Mouse (Mus musculus) thymus, postnatal 14 days (tissue): Measurements from ENCODE around the gene Olfr186.
"Not testable (repeated sequence)": the region's sequence is repeated elsewhere in the genome, so short reads cannot be mapped to it uniquely, and the experiment has no call there.

Experiments used
- DNase-seq: peaks from one replicate; pipeline ENCODE4 v3.0.0; 2021

Gene Olfr186

DNA sequence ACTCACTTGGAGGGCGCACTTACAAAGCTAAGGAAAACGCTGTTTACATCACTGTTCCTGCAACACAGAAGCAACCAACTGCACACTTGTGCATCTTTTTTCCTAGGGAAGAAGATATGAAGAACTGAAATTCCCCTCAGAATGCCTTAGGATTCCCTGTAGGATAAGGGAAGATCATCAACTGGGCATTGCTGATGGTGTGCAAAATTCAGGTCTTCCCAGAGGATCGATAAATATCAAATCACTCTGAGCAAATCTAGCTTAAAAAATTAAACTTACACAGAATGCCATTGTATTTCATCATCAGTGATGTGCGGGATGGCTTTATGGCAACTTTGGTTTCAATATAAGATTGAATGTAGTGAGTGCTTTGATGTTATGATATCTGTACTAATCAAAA lies at the start of gene Olfr186:
Gene Olfr186 (minus strand): TSS at position 101 of the 400 bp plus-strand sequence.
- DNase-seq = no peak

DNA sequence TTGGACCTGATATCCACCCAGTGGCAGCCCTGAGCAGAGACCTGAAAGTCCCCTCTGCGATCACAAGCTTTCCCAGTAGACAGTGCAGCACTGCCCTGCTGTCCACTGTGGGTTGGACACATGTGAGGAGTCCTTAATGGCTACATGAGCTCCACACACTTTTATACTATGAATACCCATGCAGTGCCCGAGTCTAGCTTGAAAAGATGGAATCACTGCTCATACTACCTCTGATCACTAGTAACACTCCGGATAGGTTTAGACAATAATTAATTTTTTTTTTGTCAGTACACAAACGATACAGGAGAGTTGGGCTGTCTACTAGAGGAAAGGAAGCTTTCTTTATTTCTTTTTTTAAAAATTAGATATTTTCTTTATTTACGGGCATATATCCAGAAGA lies 47.8 kb upstream of the Olfr186 start, which contains the start of gene Olfr190:
Gene Olfr190 (minus strand): TSS at position 101 of the 400 bp plus-strand sequence.
- no peak for DNase-seq

- no peak for DNase-seq
Observed at GRCm38 (mm10) chr16:59073520-59073919, 43.4 kb upstream of the Olfr186 start.

- DNase-seq = no peak
Observed at GRCm38 (mm10) chr16:59071755-59072154, 41.7 kb upstream of the Olfr186 start.

DNA sequence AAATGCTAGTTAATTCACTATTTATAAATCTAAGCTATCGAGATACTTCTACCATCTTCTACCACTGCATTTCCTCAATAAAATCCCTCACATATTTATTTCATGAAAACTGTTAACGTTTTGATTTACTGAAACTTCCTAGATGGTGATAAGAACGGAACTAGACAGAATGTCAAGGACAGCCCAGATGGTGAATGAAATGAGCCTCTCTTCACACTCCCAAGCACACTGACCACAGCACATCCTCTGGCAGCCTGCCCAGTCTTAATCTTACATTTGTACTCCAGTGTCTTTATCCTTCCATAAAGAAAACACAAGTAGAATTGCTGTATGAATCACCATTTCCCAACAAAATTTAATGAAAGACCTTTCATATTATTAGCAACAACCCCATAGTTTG lies 32.3 kb upstream of the Olfr186 start:
- not testable (repeated sequence) for DNase-seq

DNA sequence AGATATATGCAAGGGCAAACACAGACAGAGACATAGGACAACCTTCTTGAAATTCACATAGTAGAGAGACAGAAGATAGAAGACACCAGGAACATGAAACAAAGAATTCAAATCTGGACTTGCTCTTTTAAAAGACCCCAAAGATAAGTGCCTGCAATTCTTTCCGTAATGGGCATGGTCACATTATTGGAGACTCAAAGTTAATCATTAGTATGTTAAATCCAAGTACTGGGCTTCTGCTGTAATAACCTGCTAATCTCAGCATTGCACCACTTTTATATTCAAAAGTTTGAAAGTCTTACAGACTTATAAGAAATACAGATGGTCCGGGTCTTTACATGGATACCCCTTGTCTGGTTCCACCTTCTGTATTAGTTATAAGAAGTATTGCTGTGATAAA lies 19.2 kb upstream of the Olfr186 start:
- DNase-seq = not testable (repeated sequence)

- no peak for DNase-seq
Observed at GRCm38 (mm10) chr16:59048860-59049259, 18.8 kb upstream of the Olfr186 start.

DNA sequence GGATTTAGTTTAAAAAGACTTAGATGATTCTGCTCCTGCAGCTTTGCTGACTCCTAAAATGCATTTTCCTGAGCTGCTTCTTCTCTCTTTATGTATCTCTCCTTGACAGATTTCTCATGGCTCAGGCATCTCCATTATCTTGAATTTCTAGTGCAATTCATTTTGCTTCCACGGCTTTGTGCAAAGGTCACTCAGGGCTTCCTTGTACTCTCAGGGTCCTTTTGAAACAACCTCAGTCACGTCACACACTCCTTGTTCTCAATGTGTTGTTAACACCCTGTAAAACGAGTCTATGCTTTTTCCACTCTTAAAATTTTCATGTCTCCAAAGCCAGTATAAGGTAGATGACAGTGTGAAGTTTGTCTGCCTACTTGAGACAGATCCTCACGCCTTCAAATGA lies 17.5 kb upstream of the Olfr186 start:
- no peak for DNase-seq

GRCm38 (mm10) chr16:59045835-59046234 lies 15.7 kb upstream of the Olfr186 start:
- no peak for DNase-seq

- DNase-seq = no peak
Observed at GRCm38 (mm10) chr16:59039710-59040109, 9.6 kb upstream of the Olfr186 start, which contains the start of gene Olfr187. Gene Olfr187, minus strand, starts transcription at chr16:59039767.

GRCm38 (mm10) chr16:59013357-59014018 lies 16.6 kb downstream of the Olfr186 start:
- DNase-seq = no peak

DNA sequence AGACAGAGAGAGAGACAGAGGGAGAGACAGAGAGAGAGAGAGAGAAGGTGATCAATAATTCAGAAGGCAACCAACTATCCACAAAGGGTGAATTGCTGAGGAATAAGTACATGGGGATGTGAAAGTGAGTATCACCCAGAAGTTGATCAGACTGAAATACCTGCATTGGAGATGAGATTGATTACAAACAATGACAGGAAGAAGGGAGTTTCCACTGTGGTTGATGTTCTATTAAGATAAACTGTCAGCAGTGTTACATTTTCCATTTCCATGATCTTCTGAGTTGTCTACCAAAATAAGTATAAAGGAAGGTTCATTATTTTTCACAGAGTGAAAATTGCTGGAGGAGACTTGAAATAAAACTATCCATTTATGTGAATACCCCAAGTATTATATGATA lies 22.9 kb downstream of the Olfr186 start:
- DNase-seq = no peak

DNA sequence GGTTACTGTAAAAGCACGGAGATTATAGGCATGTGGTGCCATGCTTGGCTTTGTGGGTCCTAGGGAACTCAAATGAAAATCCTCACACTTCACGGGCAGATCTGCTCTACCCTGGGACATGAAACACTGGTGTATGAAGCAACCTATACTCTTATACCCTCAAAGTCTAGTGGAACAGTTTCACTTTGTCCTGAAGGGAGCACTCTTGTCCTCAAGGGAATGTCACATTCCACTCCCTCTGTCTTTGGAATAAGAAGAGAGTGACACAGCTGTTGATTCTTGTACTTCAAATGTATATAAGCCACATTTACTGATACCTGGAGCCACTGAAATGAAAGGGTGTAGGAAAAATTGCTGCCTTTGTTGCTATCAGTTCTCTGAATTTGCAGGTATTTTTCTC lies 35.0 kb downstream of the Olfr186 start, which contains the start of gene Olfr183:
Gene Olfr183 (plus strand): TSS at position 301 of the 400 bp plus-strand sequence.
- no peak for DNase-seq
